Mouse (Mus musculus) MEL (cell line): ENCODE data around the gene Pidd1. TPM values are rescaled to one million over a fixed set of nuclear protein-coding genes. Genes with fewer than 3 reads are reported as not detected.

ENCODE experiments used
- DNase-seq: peaks from one replicate; pipeline ENCODE4 v3.0.0; 2011; ENCODE audit warnings: low read depth, low spot score
- H3K27ac ChIP-seq: 2 replicates; pipeline ENCODE4 v1.5.1; 2012; ENCODE audit warnings: low read depth, mild to moderate bottlenecking, control low read depth, low read length, moderate library complexity; ENCODE audit not compliant: control insufficient read depth
- H3K27me3 ChIP-seq, 2 experiments: fragments of 150-350 bp in 1 of 2; sonication (generic) in 1 of 2; 2 replicates each; pipeline ENCODE4 v1.6.1; 2012; ENCODE audit warnings: low read length in 2 of 2, mild to moderate bottlenecking in 2 of 2, improper control_type of control experiment in 1 of 2, moderate library complexity in 1 of 2; ENCODE audit not compliant: insufficient read depth in 2 of 2, control insufficient read depth in 1 of 2
- H3K36me3 ChIP-seq, 2 experiments: 2 replicates each; pipeline ENCODE4 v1.6.1; 2012 to 2014; ENCODE audit warnings: low read length in 2 of 2, improper control_type of control experiment in 1 of 2, inconsistent platforms in 1 of 2, mild to moderate bottlenecking in 1 of 2; ENCODE audit not compliant: insufficient read depth in 2 of 2, control insufficient read depth in 1 of 2
- H3K4me1 ChIP-seq, 2 experiments: fragments of 150-350 bp in 1 of 2; sonication (generic) in 1 of 2; 2 replicates each; pipeline ENCODE4 v1.6.1; 2012; ENCODE audit warnings: low read length in 2 of 2, improper control_type of control experiment in 1 of 2, mild to moderate bottlenecking in 1 of 2; ENCODE audit not compliant: insufficient read depth in 2 of 2, control insufficient read depth in 1 of 2
- H3K4me3 ChIP-seq, 2 experiments: fragments of 150-350 bp in 1 of 2; sonication (generic) in 1 of 2; 2 replicates each; pipeline ENCODE4 v1.5.1; 2012; ENCODE audit warnings: low read depth in 2 of 2, low read length in 2 of 2, mild to moderate bottlenecking in 2 of 2, moderate library complexity in 2 of 2, control low read depth in 1 of 2, improper control_type of control experiment in 1 of 2; ENCODE audit not compliant: control insufficient read depth in 1 of 2, insufficient read depth in 1 of 2
- H3K79me2 ChIP-seq: 2 replicates; pipeline ENCODE4 v1.6.1; 2012; ENCODE audit warnings: mild to moderate bottlenecking, low read length, moderate library complexity; ENCODE audit not compliant: control insufficient read depth, poor library complexity, insufficient read depth
- H3K9ac ChIP-seq: 2 replicates; pipeline ENCODE4 v1.6.1; 2012; ENCODE audit warnings: low read depth, mild to moderate bottlenecking, control low read depth, low read length, moderate library complexity; ENCODE audit not compliant: control insufficient read depth, poor library complexity, severe bottlenecking
- H3K9me3 ChIP-seq: fragments of 150-350 bp; sonication (generic); replicated peaks from 2 replicates; pipeline ENCODE4 v1.6.1; 2012; ENCODE audit warnings: mild to moderate bottlenecking, low read length, improper control_type of control experiment, moderate library complexity; ENCODE audit not compliant: insufficient read depth
- BHLHE40 ChIP-seq: IDR thresholded peaks from 2 replicates; pipeline ENCODE4 v1.6.1; 2012; ENCODE audit warnings: low read depth, mild to moderate bottlenecking, inconsistent platforms, low read length, improper control_type of control experiment, borderline replicate concordance
- CTCF ChIP-seq, 3 experiments: IDR thresholded peaks in 2 of 3; conservative IDR thresholded peaks in 1 of 3; 2 replicates each; pipeline ENCODE4 v1.5.1; 2011 to 2012; ENCODE audit warnings: low read length in 3 of 3, low read depth in 2 of 3, mild to moderate bottlenecking in 2 of 3, improper control_type of control experiment in 1 of 3, inconsistent platforms in 1 of 3, mixed read lengths in 1 of 3, moderate library complexity in 1 of 3; ENCODE audit not compliant: control insufficient read depth in 1 of 3, insufficient read depth in 1 of 3, poor library complexity in 1 of 3, severe bottlenecking in 1 of 3
- ETS1 ChIP-seq: IDR thresholded peaks from 2 replicates; pipeline ENCODE4 v1.6.1; 2012; ENCODE audit warnings: low read depth, mild to moderate bottlenecking, inconsistent platforms, low read length, improper control_type of control experiment, moderate library complexity
- HCFC1 ChIP-seq: IDR thresholded peaks from 2 replicates; pipeline ENCODE4 v1.6.1; 2012; ENCODE audit warnings: low read depth, mild to moderate bottlenecking, inconsistent platforms, low read length, improper control_type of control experiment, moderate library complexity
- MAX ChIP-seq: IDR thresholded peaks from 2 replicates; pipeline ENCODE4 v1.6.1; 2011; ENCODE audit warnings: low read length, improper control_type of control experiment
- MAZ ChIP-seq: IDR thresholded peaks from 2 replicates; pipeline ENCODE4 v1.6.1; 2012; ENCODE audit warnings: low read depth, mild to moderate bottlenecking, inconsistent platforms, low read length, improper control_type of control experiment
- MYB ChIP-seq: IDR thresholded peaks from 2 replicates; pipeline ENCODE4 v1.6.1; 2011; ENCODE audit warnings: mild to moderate bottlenecking, low read depth, low read length, improper control_type of control experiment
- MYC ChIP-seq: IDR thresholded peaks from 2 replicates; pipeline ENCODE4 v1.6.1; 2011; ENCODE audit warnings: low read depth, mild to moderate bottlenecking, low read length, improper control_type of control experiment, moderate library complexity
- NELFE ChIP-seq: IDR thresholded peaks from 2 replicates; pipeline ENCODE4 v1.6.1; 2011; ENCODE audit warnings: low read depth, low read length, improper control_type of control experiment
- POLR2AphosphoS2 ChIP-seq: IDR thresholded peaks from 2 replicates; pipeline ENCODE4 v1.6.1; 2011; ENCODE audit warnings: low read length, improper control_type of control experiment
- RAD21 ChIP-seq: IDR thresholded peaks from 2 replicates; pipeline ENCODE4 v1.6.1; 2011; ENCODE audit warnings: mild to moderate bottlenecking, low read depth, low read length, improper control_type of control experiment
- SMC3 ChIP-seq: IDR thresholded peaks from 2 replicates; pipeline ENCODE4 v1.6.1; 2011; ENCODE audit warnings: low read depth, low read length, improper control_type of control experiment
- UBTF ChIP-seq: IDR thresholded peaks from 2 replicates; pipeline ENCODE4 v1.6.1; 2012; ENCODE audit warnings: low read depth, mild to moderate bottlenecking, inconsistent platforms, low read length, improper control_type of control experiment, moderate library complexity, borderline replicate concordance; ENCODE audit not compliant: insufficient read depth
- ZC3H11A ChIP-seq: IDR thresholded peaks from 2 replicates; pipeline ENCODE4 v1.6.1; 2012; ENCODE audit warnings: low read depth, mild to moderate bottlenecking, inconsistent platforms, low read length, improper control_type of control experiment
- ZKSCAN1 ChIP-seq: IDR thresholded peaks from 2 replicates; pipeline ENCODE4 v1.6.1; 2012; ENCODE audit warnings: low read depth, mild to moderate bottlenecking, inconsistent platforms, low read length, improper control_type of control experiment, moderate library complexity
- ZMIZ1 ChIP-seq: IDR thresholded peaks from 2 replicates; pipeline ENCODE4 v1.6.1; 2012; ENCODE audit warnings: low read depth, mild to moderate bottlenecking, inconsistent platforms, low read length, improper control_type of control experiment, moderate library complexity
- polyA plus RNA-seq, 2 experiments: library from polyadenylated mRNA; stranded (reverse) in 1 of 2; unstranded in 1 of 2; fragments of >175 nt in 1 of 2; fragments of >200 nt in 1 of 2; gene quantifications; 2 replicates each; pipeline versions ENCODE4 v1.2.1 to v1.2.4; 2012; ENCODE audit warnings: low replicate concordance in 2 of 2, low read depth in 1 of 2; ENCODE audit not compliant: insufficient read length in 2 of 2, insufficient read depth in 1 of 2, missing spikeins in 1 of 2
- total RNA-seq: library from RNA; depleted of rRNA; stranded (reverse); fragments of 300-350 nt; gene quantifications from 2 replicates; pipeline ENCODE4 v1.2.3, GENCODE M21; 2012

Gene Pidd1
- total and polyA plus RNA-seq, 3 experiments = 6.4 to 27.2 TPM; not detected in 1

DNA sequence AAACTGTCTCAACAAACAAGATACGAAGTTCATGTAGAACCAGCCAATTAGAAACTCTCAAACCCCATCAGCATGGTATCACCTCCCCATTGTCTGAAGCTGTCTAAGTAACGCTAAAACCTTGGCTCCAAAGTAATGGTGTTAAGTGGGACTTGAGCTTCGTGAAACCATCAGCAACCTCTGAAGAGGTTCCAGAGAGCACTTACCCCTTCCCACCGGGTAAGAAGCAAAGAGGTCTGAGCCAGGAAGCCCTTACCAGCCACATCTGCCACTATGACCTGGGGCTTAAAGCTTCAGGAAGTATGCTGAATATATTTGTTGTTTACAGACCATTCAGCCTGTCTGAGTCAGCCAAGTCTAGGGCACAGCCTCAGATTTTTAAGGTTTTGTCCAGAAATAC, 38.4 kb downstream of the Pidd1 start:
- no peak overlapping the region for H3K27ac ChIP-seq
- no peak overlapping the region for H3K9ac ChIP-seq
- H3K36me3 ChIP-seq = peaks cover 0 to 4% of the 10 kb centered on the region in 2 experiments; a peak in 2 of 4 replicates
- no peak overlapping the region for H3K4me3 ChIP-seq
- H3K9me3 ChIP-seq = no peaks in the 10 kb centered on the region
- H3K79me2 ChIP-seq = no peaks in the 10 kb centered on the region
- TF ChIP-seq ETS1 = no peak
- no peak for TF ChIP-seq HCFC1
- TF ChIP-seq MYB = no peak
- no peak for TF ChIP-seq ZKSCAN1
- TF ChIP-seq POLR2AphosphoS2 = no peak
- DNase-seq = no peak
- H3K27me3 ChIP-seq = no peaks in the 10 kb centered on the region
- H3K4me1 ChIP-seq = no peaks in the 10 kb centered on the region

DNA sequence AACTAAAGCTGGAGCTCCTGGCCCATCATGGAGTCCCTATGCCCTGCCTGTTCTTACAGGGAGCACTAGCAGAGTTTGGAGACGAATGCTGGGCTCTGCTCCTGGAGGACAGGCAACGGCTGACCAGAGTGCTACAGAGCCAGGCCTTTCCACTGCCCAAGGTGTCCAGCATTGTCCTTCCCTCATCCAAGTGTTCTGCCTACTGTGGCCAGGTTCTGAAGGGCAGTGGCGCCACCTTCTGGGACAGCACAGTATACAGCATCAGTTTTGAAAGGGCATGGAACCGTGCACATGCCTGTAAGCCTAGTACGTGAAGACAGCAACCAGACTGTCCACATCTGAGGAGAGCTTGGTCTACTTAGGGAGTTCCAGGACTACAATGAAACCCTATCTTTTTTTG, 40.5 kb downstream of the Pidd1 start:
- peak; percentile 79 for DNase-seq
- Histone ChIP-seq H3K9ac (no peak overlapping the region), H3K79me2 (no peaks in the 10 kb centered on the region; the same call in 1 of the 2 replicates), H3K27me3 (no peaks in the 10 kb centered on the region), H3K4me3 (no peak overlapping the region), H3K4me1 (no peaks in the 10 kb centered on the region), H3K27ac (no peak overlapping the region), H3K9me3 (no peaks in the 10 kb centered on the region), H3K36me3 (peaks cover 0 to 14% of the 10 kb centered on the region in 2 experiments; a peak in 2 of 4 replicates)
- peak; percentile 76 for TF ChIP-seq SMC3
- peak; percentile 75 for TF ChIP-seq ZC3H11A
- TF ChIP-seq MAX = no peak
- no peak for TF ChIP-seq MAZ
- 0 out of 2 replicates have a peak, but pooled peaks have one; percentile 28 for TF ChIP-seq HCFC1
- TF ChIP-seq NELFE = no peak
- no peak for TF ChIP-seq UBTF
- TF ChIP-seq ZMIZ1 = no peak
- TF ChIP-seq CTCF (IDR thresholded peaks at IDR 0.05 in 2 of 3, conservative IDR thresholded peaks at IDR 0.05 in 1 of 3; ENCODE audit: control insufficient read depth in 1 of 3, insufficient read depth in 1 of 3, low read depth in 2 of 3, low read length in 3 of 3, poor library complexity in 1 of 3, severe bottlenecking in 1 of 3) = peak; percentile 92 to 93 (median 92)
- peak; percentile 87 for TF ChIP-seq RAD21
- TF ChIP-seq BHLHE40 = 0 out of 2 replicates have a peak, but pooled peaks have one; percentile 9
- TF ChIP-seq MYC = peak; percentile 63; the same call in 1 of the 2 replicates
